Mouse (Mus musculus) hindlimb bud, embryonic 11.5 days (tissue): Measurements from ENCODE around the gene BC030499.
A peak's percentile ranks its signal among the peaks of the same experiment; 100 is the strongest.

Experiments
- DNase-seq: peaks from one replicate; pipeline ENCODE4 v3.0.0-alpha.2; 2012; ENCODE audit warnings: low read depth, low spot score; ENCODE audit errors: extremely low spot score

Gene BC030499

GRCm38 (mm10) chr11:78301357-78302084, 10.9 kb downstream of the BC030499 start, which contains the start of gene Spag5:
TSS of gene Spag5 (plus strand) at chr11:78301529.
- peak; percentile 46 for DNase-seq

DNA sequence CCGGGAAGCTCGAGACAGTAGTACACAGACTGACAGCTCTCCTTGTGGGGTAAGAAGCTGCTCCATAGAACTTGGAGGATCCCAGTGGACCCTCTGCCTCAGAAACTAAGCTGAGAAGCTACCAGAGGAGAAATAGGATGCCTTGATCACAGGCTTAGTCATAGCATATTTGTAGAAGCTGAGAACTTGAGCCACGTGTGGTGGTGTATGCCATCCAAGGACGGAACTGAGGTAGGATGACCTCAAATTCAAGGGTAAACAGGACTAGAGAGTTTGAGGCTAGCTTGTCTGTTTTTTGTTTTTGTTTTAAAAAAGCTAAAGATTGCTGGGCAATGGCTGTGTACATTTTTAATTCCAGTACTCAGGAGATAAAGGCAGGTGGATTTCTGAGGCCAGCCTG, 14.6 kb downstream of the BC030499 start:
- no peak for DNase-seq

DNA sequence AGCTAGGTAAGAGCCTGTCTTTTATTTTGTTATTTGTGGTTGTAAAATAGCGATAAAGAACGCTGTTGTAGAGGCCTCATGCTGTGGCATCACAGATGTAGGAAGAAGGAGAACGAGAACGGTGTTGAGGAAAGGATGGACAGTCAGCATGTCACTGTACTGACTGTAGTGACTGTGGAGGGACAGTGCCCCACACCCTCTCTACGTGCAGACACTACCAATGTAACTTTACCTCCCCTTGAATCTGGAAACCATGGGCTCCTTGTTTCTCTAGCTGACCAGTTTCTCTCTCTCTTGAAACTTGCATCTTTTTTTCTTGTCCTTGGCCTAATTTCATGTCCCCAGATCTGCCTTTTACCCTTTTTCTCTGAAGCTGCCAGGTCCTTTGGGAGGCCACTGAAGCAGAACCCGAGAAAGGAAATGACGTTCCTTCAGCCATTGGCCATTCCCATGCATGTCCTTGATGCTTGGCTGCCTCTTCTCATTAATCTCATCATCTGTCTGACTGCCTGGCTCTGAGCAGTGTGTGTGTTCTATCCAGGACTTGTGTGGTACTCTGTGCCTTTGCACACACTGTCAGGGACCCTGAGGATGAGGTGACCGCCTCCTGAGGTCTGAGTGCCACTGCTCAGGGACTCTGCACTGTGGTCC, 20.3 kb downstream of the BC030499 start:
- no peak for DNase-seq

DNA sequence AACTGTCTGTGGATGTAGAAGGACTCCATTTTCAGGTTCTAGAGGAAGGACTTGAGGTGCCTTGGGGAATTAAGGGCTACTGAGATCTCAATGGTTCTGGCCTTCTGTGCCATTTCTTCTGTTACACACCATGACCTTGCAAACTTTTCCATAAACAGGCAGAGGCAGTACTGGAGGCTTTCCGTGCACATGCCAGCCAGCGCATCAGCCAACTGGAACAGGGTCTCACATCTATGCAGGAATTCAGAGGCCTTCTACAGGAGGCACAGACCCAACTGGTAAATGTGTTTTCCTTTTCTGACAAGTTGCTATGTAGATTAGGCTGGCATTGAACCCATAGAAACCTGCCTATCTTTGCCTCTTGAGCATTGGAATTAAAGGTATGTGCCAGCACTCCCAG, 23.0 kb downstream of the BC030499 start:
- no peak for DNase-seq

GRCm38 (mm10) chr11:78318411-78318810, 27.8 kb downstream of the BC030499 start:
- no peak for DNase-seq

DNA sequence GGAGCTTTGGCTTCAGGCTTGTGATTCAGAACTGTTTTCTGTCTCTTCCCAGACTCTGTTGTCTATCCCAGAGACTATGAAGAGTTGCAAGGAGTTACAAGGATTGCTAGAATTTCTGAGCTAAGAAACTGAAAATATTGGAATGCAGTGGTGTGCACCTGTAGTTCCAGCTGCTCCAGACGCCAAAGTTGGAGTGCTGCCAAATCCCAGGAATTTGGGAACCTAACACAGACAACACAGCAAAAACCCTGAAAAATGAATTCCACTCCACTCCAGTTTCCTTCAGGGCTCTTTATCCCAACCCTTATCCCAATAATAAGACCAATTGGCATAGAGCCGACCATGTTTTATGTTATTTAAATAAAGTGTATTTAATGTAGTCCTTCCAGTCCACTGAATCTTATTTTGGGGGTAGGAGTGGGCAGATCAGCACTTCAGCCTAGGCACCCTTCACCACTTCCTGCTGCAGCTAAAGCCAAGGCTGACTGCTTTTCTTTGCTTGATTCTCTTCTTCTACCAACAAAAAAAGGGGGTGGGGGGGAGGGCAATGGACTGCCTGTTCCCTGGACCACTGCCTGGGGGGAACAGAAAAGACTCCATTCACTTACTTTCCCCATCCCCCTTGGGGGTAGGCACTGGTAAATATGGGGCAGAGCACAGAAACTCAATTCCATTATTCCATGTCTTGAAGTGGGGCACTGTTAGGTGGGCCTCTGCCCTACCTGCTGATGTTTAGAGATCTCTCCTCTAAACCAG, 31.6 kb downstream of the BC030499 start:
- DNase-seq, result no peak

DNA sequence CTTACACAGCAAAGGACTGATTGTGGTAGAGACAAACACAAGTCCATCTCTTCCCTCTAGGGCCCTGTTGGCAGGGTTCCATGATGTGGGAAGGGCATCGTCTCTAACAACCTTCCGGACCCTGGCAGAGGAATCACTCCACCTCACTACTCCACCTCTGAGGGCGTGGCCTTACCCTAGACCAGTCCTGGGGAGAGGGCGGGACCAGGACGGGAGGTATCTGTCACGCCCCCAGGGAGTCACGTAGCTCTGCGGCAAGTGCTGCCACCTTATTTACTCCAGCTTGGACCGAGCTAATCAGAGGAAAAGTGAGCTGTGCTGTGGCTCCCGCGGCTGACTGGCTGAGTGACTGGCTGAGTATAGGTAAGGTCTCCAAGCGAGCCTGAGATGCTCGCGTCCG, 32.2 kb downstream of the BC030499 start, which contains the start of gene Aldoc:
Gene Aldoc, plus strand, starts transcription at position 109 of the 400 bp plus-strand sequence.
- no peak for DNase-seq

DNA sequence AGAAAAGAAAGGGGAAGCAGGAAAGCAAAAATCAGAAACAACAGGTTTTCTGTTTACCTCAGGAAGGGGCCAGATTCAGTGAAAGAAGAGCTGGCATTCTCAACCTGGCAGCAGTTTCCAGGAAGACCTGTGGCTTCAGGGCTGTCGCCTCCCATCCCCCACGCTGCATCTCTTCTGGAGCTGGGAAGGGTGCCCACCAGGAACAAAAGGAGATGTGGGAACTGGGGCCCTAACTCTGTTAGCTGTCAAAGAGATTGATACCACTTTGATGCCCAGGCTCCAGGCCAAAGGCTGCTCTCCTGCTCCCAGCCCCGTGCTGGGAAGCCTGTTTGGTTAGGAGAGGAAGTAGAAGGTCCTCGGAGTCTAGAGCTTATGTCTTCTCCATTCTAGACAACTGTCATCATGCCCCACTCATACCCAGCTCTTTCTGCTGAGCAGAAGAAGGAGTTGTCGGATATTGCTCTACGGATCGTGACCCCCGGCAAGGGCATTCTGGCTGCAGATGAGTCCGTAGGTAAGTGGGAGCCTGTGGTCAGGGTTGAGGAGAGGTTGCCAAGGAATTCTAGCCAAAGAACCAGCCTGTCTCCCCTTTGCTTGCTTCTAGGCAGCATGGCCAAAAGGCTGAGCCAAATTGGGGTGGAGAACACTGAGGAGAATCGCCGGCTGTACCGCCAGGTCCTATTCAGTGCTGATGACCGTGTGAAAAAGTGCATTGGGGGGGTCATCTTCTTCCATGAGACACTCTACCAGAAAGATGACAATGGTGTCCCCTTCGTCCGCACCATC, 33.6 kb downstream of the BC030499 start:
- no peak for DNase-seq

DNA sequence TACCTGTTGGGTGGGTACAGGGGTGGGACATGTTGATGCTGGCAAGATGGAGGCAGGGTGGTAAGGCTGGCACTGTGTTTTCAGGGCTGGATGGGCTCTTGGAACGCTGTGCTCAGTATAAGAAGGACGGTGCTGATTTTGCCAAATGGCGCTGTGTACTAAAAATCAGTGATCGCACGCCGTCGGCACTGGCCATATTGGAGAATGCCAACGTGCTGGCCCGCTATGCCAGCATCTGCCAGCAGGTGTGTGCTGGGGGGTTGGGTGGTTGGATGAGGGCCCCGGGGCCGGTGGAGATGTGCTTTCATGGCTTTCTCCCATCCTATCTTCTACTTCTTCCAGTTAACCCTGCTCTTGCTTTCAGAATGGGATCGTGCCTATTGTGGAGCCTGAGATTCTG, 34.3 kb downstream of the BC030499 start:
- DNase-seq, result no peak

- DNase-seq, result no peak
These were observed 36.6 kb downstream of the BC030499 start for GRCm38 (mm10) chr11:78327215-78327614.

DNA sequence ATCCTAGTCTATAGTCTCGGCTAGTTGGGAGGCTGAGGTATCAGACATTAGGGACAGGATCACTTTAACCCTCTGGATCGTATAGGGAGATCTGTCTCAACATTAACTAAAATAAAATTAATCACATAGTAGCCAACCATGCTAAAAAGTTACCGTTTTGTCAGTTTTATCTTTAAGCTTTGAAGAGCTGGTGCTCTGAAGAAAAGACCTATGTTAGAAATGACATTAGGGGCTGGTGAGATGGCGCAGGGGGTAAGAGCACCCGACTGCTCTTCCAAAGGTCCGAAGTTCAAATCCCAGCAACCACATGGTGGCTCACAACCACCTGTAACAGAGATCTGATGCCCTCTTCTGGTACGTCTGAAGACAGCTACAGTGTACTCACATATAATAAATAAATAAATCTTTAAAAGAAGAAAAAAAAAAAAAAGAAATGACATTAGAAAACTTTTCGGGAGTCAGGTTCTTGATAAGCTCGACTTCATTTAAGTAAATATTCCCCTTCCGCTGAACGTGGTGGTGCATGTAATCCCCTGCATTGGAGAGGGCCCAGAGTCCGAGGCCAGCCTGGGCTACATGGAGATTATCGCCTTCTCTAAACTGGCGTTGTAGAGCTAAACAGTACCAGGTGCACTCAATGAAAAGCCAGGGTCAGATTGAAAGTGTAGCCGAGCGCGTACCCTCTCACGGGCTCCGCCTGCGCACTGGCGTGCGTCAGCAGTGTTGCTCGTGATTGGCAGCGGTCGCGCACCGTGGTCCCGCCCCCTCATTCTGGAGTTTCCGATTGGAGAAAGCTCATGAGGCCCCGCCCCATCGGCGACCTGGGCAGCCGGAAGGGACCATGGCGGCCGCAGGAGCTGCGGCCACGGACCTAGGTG, 37.2 kb downstream of the BC030499 start, which contains the start of gene Pigs:
Gene Pigs, plus strand, starts transcription at position 782 of the 878 bp plus-strand sequence.
- DNase-seq, result peak; percentile 87

DNA sequence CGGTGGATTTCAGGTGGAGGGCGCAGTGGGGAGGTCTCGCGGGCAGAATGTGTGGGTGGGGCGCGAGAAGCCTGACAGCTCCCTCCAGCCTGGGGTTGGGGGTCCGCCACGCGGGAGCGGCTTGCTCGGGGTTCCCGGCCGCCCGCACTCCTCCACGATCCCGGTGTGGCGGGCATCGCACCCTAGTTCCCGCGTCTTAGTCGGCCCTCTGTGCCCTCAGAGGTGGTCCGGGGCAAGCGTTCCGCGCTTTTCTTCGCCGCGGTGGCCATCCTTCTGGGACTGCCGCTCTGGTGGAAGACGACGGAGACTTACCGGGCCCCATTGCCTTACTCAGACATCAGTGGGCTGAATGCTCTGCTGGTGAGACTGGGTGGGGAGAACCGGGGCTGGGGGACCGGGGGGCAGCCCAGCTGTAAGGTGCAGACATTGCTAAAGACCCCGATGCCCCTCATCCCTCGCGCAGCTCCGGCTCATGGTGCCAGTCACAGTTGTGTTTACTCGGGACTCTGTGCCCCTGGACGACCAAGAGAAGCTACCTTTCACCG, 37.9 kb downstream of the BC030499 start:
- no peak for DNase-seq

- no peak for DNase-seq
These were observed 42.0 kb downstream of the BC030499 start for GRCm38 (mm10) chr11:78332676-78333075.

- DNase-seq, result no peak
These were observed 43.4 kb downstream of the BC030499 start for GRCm38 (mm10) chr11:78333992-78334391.

- no peak for DNase-seq
These were observed 46.4 kb downstream of the BC030499 start for GRCm38 (mm10) chr11:78337040-78337439.

DNA sequence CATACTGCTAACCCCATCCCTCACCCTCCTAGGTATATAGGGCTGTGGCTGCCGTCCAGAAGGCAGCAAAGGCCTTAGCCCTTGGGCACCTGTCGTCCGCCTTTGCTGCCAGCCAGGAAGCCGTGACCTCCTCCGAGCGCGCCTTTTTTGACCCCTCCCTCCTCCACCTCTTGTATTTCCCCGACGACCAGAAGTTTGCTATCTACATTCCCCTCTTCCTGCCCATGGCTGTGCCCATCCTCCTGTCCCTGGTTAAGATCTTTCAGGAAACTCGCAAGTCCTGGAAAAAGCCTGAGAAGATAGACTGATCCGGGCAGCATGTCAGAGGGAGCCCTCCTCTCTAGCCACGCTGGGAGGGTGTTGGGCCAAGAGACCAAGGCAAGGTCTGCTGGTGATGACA, 51.1 kb downstream of the BC030499 start:
- DNase-seq, result no peak

DNA sequence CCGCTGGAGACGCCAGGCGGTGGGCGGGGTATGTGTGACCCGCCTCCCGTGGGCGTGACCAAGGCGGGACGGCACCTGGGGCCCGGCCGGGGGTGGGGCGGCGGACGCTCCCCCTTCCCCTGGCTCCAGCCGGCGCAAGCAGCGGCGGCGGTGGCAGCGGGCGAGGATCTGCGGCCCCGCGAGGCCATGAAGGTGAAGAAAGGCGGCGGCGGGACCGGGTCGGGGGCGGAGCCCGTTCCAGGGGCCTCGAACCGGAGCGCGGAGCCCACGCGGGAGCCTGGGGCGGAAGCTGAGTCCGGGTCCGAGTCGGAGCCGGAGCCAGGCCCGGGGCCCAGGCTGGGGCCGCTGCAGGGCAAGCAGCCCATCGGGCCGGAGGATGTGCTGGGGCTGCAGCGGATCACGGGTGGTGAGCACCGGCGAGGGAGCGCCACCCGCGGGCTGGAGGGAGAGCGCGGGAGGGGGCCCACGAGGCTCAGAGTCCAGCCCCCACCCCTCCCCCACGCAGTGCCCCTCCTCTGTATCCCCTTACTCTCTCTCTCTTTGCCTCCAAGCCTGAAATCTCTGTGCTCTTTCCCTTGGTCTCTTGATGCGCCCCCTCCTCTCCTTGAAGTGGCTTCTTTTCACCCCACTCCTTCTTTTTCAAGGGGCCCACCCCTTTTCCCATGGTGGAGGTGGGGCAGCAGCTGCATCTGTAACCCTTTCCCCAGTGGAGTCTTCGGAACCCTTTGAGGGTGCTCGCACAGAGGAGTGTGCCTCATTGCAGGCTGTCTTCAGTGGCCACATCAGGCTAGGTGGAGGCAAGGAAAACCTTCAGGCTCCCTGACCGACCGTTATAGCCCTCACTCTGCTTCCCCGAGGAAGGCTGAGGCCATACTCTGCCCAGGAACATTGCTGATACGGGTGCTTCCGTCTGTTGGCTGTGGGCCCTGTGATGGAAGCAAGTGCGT, 53.0 kb downstream of the BC030499 start, which contains the start of gene Unc119:
Gene Unc119, plus strand, starts transcription at position 102 of the 947 bp plus-strand sequence.
- DNase-seq, result no peak

DNA sequence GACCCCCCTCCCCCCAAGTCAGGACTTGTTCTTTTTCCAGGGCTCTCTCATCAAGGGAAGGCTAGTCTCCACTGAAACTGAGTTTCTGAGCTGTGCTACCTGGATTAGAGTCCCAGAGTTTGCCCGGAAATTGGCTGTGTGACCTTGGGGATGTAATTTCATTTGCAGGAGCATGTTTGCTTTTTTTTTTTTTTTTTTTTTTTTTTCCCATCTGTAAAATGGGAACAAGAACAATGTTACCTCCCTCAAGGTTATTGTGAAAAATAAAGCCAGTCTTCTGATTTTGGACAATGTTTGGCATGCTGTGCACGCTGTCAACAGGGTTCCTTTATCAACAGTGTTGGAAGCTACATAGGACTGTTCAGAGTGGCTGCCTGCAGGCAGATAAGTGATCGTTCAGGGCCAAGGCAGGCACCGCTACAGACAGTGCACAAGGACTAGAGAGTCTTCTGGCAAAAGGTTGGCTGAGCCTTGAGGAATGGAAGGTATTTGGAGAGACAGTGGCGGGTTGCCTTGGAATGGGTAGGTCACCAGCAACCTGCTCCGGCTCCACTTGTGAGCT, 53.8 kb downstream of the BC030499 start:
- no peak for DNase-seq
